Mouse (Mus musculus) yolk sac, embryonic 10.5 days (tissue): ENCODE measurements around the gene Mymk.
A peak's percentile ranks its signal among the peaks of the same experiment; 100 is the strongest.

Source experiments
- DNase-seq: peaks from one replicate; pipeline ENCODE4 v3.0.0-alpha.2; 2017; ENCODE audit warnings: low spot score

The Mymk gene

DNA sequence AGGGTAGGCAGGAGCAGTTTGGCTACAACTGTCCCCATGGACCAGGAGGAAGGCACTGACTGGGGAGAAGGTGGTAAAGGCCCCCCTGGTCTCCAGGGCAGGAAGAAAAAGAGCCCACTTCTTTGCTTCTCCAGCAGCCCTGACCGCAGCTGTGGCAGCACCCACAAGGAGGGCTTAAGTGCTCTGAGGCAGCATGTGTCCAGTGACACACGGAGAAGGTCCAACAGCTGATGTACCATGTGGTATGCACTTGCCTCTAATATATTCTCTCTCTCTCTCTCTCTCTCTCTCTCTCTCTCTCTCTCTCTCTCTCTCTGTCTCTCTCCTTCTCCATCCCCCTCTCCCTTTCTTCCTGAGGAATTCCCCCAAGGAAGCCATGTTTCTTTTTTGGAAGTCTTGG lies at the start of gene Mymk:
Gene Mymk, minus strand, starts transcription at position 202 of the 400 bp plus-strand sequence.
- no peak for DNase-seq

DNA sequence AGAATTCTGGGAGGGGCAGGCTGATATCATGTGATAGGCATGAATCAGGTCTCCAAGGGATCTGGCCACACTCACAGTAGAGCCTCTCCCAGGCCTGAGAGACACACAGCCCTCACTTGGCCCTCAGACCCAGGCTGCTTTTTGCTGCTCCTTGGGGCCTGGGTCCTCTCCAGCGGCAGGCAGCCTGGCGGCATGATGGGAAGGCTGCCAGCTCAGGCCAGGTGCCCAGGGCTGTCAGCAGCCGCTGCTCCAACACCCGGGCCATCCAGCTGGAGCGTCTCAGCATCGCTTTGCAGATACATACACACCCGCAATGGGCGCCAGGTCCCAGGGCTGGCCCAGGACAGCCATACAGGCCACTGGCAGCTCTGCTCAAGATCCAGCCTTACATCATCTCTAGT lies 48.3 kb upstream of the Mymk start:
- no peak for DNase-seq

DNA sequence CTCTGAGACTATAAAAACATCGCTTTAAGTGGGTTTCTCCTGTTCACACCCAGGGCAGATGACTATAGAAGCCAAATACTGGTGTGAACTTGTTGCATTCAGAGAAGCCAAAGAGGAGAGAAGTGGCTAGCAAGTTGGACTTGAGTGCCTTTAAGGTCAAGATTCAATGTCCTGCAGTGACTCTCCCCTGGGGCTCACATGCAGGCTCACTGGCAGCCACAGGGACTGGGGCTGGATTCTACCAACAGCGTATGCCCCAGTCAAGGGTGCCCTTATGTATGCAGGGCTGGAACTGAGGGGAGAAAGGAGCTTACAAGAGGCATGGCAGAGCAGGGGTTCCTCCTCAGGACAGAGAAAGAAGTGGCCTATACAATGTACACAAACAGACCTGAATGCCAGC lies 47.8 kb upstream of the Mymk start:
- no peak for DNase-seq

DNA sequence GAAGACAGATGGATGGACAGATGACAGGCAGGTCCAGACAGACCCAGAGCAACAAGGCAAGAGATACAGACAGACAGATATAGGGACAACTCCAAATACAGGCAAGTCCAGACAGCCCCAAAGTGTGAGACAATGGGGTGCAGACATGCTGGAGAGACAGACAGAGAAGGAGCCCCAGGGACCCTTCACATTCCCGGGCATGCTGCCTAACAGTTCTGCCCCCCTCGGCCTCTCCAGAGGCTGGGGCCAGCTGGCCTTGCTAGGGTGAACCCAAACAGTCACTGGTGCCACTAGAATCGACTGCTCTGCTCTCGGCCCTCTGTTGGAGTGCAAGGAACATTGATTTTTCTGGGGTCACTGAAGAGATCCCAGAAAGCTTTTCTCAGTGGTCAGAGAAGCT lies 46.5 kb upstream of the Mymk start:
- no peak for DNase-seq

DNA sequence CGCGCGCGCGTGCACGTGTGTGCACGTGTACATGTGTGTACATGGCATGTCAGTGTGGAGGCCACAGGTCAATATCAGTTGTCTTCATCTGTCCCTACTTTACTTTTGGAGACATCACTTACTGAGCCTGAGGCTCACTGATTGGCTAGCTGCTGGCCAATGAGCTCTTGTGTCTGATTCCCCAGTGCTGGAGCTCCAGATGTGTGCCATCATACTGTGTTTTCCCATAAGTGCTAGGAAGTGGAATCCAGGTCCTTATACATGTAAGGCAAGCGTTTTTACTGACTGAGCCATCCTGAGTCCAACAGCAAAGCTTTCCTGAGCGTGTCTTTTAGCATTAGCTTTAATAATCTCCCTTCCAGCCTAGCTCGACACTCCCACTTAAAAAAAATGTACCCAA lies 42.2 kb upstream of the Mymk start:
- no peak for DNase-seq

DNA sequence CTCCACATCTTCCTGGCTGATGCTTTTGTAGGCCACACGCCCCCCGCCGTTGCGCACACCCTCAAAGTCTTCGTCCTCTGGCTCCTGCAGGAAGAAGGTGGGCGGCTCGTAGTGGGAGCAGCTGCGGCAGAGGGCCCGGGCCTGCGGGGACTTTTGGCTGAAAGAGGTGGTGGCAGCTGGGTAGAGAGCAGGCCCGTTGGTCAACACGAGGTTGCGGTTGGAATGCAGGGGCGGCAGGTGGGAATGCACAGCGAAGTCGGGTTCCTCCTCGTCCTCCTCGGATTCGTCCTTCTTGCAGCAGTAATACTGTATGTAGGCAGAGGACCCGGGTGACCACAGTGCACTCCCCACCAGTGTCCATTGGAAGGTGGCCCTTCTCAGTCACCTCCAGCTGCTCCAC lies 40.6 kb upstream of the Mymk start:
- no peak for DNase-seq

DNA sequence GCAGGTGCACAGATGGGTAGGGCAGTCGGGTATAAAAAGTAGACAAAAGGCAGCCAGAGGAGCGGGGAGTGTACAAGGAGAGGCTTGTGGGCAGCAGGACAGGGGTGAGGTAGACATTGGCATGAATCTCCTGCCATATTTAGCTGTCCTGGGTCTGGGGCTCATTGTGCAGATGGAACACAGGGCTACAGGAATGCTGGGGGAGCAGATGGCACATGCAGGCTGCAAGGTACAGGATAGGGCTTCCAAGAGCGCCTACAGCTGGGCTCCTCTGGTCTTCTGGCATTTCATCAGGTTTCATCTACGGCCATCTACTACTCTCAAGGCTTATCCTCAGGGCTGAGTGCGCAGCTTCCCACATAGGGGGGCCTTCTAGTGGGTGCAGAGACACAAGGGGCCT lies 37.1 kb upstream of the Mymk start:
- DNase-seq = no peak

DNA sequence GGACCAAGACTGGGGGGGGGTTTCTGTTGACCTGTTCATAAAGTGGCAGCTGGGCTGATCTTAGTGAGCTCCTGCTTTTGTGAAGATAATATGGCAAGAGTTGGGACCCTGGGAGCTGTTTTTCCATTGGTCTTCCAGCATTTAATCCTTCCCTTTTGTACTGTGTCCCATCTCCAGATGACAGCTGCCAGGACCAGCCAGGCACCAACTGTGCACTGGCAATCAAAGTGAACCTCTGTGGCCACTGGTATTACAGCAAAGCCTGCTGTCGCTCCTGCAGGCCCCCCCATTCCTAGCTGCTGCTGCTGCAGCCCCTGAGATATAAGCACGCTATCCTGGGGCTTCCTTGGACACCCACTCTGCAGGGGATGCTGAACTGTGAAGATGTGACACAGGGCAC lies 36.2 kb upstream of the Mymk start:
- DNase-seq = no peak

DNA sequence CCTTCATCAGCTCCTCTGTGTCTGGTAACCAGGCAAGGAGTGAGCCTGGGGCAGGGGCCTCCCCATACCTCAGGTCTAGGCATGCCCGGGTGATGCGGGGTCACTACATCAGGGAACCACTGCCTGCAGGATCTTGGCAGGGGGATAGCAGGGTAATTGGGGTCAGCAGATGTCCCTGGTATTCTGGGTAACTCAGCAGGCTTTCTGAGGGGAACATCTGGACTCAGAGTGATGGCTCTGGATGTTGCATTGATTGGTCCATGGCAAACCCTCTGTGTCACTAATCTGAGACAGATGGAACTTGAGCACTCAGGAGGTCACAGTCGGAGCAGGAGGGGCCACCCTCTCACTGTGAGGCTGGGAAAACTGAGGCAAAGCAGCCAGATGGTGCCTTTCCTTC lies 34.8 kb upstream of the Mymk start:
- no peak for DNase-seq

DNA sequence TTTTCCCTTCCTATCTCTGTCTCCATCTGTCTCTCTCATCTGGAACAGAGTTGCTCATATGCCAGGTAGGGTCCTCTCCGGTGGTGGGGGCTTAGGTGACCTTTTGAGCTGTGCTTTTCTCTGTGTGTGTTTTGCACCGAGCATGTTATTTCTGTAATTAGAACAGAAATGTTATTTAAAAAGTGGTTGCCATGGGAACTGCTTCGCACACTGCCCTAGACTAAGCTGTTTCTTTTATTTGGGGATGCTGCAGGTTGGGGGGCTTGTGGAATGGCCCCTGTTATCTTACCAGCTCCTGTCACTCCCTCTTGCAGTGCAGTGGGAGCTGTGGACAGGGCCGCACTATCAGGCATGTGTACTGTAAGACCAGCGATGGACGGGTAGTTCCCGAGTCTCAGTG lies 31.6 kb upstream of the Mymk start:
- no peak for DNase-seq

DNA sequence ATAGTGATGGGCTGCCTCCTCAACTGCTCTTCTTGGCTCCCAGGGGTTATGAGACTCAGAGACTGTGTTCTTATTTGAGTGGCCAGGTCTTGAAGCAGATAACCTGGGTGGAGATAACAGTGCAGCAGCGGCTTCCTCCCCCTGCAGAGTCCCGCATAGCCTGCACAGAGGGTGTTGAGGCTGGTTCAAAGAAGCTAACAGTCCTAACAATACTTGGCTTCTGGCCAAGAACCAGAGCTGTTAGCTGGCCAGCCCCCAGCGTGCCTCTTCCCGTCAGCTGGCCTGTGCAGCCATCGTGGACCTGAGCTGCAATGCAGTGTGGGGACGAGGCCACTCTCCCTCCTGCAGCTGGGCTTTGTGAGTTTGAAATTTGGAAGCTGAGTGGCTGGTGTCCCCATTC lies 25.8 kb upstream of the Mymk start:
- peak; percentile 29 for DNase-seq

DNA sequence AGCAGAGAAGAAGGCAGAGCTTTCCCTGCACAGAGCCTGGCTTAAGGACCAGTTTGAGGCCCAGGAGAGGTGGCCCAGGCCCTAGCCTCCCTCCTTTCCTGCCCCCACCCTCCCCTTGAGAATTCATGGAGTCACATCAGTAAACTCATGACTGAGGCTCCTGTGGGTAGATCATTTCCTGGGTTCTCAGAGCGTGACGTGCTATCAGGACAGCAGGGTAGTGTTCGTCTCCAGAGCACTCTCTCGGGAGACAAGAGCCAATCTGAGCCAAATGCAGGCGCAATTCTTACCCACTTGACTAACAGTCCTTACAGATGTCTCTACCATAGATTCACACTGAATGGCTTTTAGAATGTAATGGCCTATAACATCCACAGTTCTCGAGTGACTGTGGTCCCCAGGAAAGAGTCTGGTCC lies 25.3 kb upstream of the Mymk start:
- DNase-seq = no peak

DNA sequence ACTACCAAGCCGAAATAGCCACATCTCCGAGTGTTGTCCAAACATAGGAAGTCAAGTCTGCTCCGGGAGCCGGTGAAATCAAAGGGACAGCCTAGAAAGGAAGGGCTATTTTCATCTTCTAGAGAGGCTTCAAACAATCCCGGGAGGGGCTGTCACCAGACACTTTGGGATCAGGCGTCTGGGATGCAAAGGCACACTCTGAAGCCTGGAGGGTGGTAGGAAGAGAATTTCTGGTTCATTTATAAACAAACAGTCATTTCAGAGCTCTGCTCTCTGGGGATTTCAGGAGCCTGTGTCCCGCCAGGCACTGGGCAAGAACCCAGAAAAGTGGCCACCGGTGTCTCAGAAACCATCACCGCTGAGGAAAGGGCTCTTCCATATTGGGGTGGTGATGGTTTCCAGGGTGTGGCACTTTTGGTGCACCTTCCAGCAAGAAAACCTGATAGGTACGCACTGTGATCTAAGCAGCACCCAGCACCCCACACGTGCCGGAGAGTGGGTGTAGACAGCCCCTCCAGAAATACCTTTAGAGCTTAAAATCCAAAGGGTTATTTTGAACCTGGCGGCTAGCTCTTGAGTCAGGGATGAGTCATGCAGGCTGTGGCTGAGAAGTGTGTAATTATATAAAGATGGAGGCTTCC lies 24.5 kb upstream of the Mymk start:
- DNase-seq = no peak

DNA sequence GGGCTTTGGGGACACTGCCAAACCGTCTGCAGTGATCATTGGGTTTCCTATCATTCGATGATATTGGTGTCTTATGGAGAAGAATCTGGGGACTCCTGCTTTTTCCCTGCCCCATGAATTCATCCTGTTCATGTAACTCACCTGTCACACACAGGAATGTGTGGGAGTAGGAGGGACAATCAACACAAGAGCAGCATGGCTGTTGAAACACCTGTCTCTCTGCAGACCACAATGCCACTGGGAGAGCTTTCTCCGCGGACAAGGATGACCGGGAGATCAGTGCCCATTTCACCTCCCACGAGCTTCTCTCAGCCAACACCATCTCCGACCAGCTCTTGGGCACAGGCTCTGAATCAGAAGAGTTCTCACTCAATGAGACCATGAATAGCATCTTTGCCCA lies 23.2 kb upstream of the Mymk start:
- no peak for DNase-seq

DNA sequence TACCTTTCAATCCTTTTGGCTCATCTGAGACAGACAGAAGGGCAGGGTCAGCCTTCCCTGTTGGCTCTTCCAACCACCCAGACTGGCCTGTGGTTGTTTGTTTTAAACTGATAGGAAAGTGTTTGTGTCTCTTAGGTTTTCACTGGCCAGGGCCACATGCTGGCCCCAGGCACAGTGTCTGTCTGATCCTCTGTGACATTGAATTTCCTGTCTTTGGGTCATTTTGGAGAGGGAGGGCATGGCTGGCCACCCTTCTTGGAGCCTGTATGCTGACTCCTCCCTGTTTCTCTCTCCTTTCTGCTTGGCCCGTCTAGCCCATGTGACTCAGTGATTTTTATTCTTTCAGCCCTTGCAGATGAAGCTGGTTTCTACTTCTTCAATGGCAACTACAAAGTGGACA lies 17.3 kb upstream of the Mymk start:
- DNase-seq = no peak

DNA sequence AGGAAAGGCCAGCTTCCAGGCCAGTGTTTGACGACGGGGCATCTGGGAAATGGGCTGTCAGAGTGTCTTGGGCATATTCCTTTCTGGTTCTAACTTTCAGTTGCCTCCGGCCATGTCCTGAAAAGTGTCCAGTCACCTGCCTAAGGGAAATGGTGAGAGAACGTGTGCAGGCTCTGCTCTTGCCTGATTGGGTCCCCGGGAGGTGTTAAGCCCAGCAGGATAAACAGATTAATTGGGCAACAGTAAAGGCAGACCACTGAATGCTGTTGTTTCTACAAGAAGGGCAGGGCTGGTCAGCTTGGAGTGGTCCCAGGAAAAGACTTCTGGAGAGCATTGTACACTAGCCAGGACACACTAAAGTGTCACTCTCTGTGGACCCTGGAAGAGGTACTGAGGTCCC lies 16.7 kb upstream of the Mymk start:
- DNase-seq = no peak

DNA sequence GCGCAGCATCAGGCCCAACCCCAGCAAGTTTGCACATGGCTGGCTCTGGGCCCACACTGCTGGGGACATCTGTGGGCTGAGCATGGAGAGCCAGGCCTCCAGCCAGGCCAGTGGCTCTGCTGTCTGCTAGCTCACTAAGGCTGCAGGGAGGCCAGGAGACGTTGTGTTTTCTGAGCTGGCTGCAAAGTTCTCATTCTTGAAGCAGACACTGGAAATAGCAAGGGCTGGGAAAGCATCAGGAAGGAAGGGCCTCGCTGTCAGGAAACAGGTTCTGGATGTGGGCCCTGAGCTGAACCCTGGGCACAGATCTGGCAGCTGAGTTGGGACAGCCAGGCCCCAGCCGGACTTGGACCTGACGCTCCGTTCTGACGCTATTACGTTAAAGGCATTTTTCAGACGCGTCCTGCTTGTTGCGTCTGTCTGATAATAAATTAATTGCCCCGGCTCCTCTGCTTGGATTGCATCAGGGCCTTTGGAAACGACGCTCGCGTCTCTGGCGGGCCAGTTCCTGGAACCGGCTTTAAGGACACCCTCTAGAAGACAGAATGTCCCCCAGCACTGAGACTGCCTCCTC lies 16.2 kb upstream of the Mymk start:
- DNase-seq = no peak

DNA sequence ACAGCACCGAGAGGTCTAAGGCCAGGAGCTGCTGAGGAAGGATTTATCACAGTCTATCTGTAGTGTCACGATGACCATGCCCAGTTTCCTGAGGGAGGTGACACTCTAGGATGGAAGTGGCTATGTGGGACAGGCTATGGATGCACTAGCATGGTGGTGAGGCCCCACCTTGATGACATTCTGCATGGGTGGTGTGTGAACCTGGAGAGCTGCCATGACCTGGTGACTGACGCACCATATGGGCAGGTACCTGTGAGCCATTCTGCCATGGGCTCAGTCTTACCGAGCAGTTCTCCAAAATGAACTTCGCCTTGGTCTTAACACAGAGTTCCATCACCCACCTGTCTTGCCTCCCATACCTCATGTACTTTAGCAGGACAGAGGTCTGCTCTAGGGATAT lies 15.6 kb upstream of the Mymk start:
- no peak for DNase-seq

DNA sequence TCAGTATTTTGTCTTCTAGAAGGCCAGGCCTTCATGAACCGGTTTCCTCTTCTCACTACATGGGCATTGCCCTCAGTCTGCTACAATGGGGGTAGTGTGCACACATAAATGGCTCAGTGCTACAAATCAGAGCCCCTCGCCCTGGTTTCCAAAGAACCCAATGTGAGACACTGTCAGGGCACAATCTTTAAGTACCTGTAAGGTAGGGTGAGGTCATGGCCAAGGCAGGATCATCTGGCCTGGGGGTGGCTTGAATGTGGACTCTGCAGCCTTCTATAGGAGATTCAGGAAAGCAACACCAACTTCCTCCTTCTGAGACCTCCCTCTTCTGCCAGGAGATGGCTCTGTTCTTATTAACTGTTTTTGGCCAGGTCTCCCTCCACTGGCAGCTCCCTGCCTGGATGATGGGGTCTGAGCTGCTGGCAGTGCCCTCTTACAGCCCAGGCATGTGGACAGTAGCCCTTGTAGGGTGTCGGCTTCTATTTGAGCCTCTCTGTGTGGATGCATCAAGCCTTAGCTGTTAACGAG lies 14.6 kb upstream of the Mymk start:
- DNase-seq = no peak

DNA sequence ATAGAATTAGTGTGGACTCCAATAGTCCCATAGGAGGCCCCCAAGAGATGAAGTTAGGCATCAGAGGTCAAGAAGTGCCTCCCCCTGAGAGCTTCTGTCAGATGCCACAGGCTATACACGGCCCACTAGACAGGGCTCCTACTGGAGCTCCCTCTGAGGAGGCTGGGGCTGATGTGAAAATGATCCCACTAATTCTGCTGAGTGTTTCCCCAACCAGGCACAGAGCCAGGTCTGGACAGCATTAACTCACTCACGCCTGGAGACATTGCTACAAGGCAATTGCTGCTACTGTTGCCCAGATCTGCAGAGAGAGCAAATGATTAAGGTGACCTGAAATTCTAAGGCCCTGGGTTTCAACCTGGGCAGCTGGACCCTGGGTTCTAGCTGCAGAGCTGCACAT lies 13.8 kb upstream of the Mymk start:
- no peak for DNase-seq

DNA sequence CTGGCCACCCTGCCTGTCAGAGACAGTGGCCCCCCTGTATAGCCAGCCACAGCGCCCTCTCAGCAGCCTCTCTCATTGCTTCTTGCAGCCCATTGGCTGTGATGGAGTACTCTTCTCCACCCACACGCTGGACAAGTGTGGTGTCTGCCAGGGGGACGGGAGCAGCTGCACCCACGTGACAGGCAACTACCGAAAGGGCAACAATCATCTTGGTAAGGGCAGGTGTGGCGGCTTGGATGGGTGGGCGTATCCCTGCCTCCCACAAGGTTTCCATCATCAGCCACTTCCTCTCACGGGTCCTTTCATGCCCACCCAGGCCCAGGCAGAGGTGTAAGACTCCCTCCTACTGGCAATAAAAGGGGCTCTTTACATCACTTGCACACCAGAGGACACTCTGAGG lies 13.0 kb upstream of the Mymk start:
- no peak for DNase-seq

DNA sequence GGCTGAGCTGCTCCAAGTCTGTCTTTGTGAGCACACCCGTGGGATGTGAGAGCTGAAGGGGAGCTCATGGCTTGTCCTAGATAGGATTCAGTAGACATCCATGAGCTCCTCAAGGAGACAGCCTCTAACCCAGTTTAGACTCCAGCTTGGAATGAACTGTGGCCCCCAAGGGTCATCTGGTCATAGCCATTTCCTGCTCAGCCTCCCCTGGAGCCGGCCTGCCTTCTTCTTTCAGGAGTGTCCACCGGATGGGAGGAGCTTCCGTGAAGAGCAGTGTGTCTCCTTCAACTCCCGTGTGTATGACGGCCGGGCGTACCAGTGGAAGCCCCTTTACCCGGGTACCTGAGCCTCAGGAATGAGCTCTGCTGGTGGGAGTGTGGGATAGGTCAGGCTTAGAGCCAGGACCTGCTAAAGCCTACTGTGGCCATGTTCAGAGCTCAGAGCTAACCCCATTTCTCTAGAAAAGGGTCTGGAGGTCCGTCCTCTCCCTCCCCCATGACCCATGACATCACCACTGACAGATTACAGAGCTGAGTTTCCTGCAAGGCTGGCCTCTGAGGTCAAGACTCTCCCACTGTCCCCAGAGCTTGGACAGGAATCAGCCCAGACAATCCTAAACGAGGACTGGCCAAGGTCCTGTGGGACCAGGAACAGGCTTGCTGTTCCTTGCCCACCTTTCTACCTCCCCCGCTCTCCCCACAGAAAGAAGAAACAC lies 11.9 kb upstream of the Mymk start:
- peak; percentile 13 for DNase-seq

DNA sequence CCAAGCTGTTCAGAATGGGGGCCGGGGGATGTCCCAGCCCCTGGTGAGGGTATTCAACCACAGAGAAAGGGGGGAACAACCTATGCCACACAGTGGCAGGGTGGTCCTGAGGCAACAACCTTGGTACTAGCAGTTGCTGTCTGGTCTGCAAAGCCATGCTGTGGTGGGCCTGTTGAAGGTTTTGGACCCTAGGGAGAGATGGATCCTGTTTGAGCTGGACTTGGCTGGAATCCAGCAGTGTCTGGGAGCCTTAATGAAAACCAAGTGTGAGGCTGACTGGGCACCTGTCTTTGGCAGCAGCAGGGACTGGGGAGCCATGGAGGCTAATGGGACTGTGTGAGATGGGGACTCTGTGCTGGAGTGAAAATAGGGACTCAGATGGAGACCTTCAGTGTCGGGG lies 7.7 kb upstream of the Mymk start:
- DNase-seq = no peak

DNA sequence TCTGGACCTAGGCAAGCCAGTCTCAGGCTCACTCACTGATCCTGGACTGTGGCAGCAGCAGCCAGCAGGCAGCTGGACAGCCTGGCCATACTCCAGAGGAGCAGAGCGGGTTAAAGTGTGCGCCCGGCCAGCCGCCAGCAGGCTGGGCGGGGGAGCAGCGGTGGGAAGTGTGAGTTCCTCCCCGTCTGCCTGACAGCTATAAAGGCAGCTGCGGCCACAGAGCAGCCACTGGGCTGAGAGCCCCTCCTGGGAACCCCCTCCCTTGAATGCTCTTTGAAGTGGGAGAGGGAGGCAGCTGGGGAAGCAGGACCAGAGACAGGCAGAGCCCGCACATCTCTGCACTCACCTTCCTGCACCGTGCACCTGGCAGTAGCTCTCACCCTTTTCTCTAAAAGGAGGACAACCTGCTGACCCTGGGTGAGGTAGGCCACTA lies 7.2 kb upstream of the Mymk start, which contains the start of gene Adamtsl2:
Gene Adamtsl2, plus strand, starts transcription at position 228 of the 433 bp plus-strand sequence.
- DNase-seq = peak; percentile 43
